Mouse (Mus musculus) spleen, postnatal 4 days (tissue): ENCODE measurements around the gene Naa15.

Experiments used
- DNase-seq, 2 experiments: peaks; one replicate each; pipeline ENCODE4 v3.0.0; 2022; ENCODE audit warnings: low spot score in 2 of 2

Naa15 gene

GRCm38 (mm10) chr3:51517467-51517866, 102.5 kb downstream of the Naa15 start:
- DNase-seq = no peak

- peak in 1 of 2 experiments; percentile 62 for DNase-seq
Observed at GRCm38 (mm10) chr3:51517878-51518762, 103.2 kb downstream of the Naa15 start.

- DNase-seq = peak in 1 of 2 experiments; percentile 61
Observed at GRCm38 (mm10) chr3:51518763-51519121, 103.8 kb downstream of the Naa15 start.

- DNase-seq = peak in 1 of 2 experiments; percentile 56
Observed at GRCm38 (mm10) chr3:51521262-51521661, 106.3 kb downstream of the Naa15 start.

GRCm38 (mm10) chr3:51525186-51525785, 110.3 kb downstream of the Naa15 start:
- DNase-seq = no peak
